Mouse (Mus musculus) myocyte (in vitro differentiated cells): ENCODE results near the gene Hsd17b2. TPM values are rescaled to one million over a fixed set of nuclear protein-coding genes. Genes with fewer than 3 reads are reported as not detected.
"Not testable (repeated sequence)": the region's sequence is repeated elsewhere in the genome, so short reads cannot be mapped to it uniquely, and the experiment has no call there.

Experiments
- H3K27me3 ChIP-seq: one replicate; pipeline ENCODE4 v1.6.1; 2011; ENCODE audit not compliant: control insufficient read depth, insufficient read depth, insufficient read length
- H3K36me3 ChIP-seq: one replicate; pipeline ENCODE4 v1.6.1; 2011; ENCODE audit not compliant: control insufficient read depth, insufficient read depth
- H3K4me2 ChIP-seq: one replicate; pipeline ENCODE4 v1.6.1; 2011; ENCODE audit warnings: low read depth, control low read depth
- H3K4me3 ChIP-seq: one replicate; pipeline ENCODE4 v1.5.1; 2011; ENCODE audit warnings: mild to moderate bottlenecking, control low read depth, moderate library complexity
- H3K79me2 ChIP-seq: one replicate; pipeline ENCODE4 v1.6.1; 2011; ENCODE audit not compliant: control insufficient read depth, insufficient read depth
- H3ac ChIP-seq: one replicate; pipeline ENCODE4 v1.6.1; 2011; ENCODE audit not compliant: control insufficient read depth, insufficient read length
- CEBPB ChIP-seq: IDR thresholded peaks from 2 replicates; pipeline ENCODE4 v1.6.1; 2011; ENCODE audit warnings: mild to moderate bottlenecking, moderate library complexity; ENCODE audit not compliant: poor library complexity, insufficient read depth, severe bottlenecking
- E2F4 ChIP-seq: IDR thresholded peaks from one replicate; pipeline ENCODE4 v1.6.1; 2011; ENCODE audit warnings: mild to moderate bottlenecking, control low read depth, moderate library complexity; ENCODE audit not compliant: insufficient read depth
- MAX ChIP-seq: IDR thresholded peaks from one replicate; pipeline ENCODE4 v1.6.1; 2011; ENCODE audit warnings: low read depth, mild to moderate bottlenecking, control low read depth
- MYOD1 ChIP-seq, 3 experiments: IDR thresholded peaks; one replicate each; pipeline ENCODE4 v1.6.1; 2011; ENCODE audit warnings: control low read depth in 2 of 3, low read depth in 2 of 3, mild to moderate bottlenecking in 2 of 3, moderate library complexity in 1 of 3; ENCODE audit not compliant: insufficient read length in 2 of 3, control insufficient read depth in 1 of 3
- MYOG ChIP-seq, 3 experiments: IDR thresholded peaks; one replicate each; pipeline ENCODE4 v1.6.1; 2011; ENCODE audit warnings: control low read depth in 2 of 3, low read depth in 2 of 3, mild to moderate bottlenecking in 2 of 3; ENCODE audit not compliant: insufficient read length in 2 of 3, control insufficient read depth in 1 of 3, insufficient read depth in 1 of 3
- POLR2A ChIP-seq: IDR thresholded peaks from one replicate; pipeline ENCODE4 v1.6.1; 2011; ENCODE audit warnings: low read depth, mild to moderate bottlenecking, control low read depth, moderate library complexity; ENCODE audit not compliant: insufficient read length
- POLR2AphosphoS2 ChIP-seq: IDR thresholded peaks from one replicate; pipeline ENCODE4 v1.6.1; 2011; ENCODE audit warnings: low read depth, control low read depth; ENCODE audit not compliant: insufficient read length
- REST ChIP-seq: IDR thresholded peaks from one replicate; pipeline ENCODE4 v1.6.1; 2011; ENCODE audit warnings: mild to moderate bottlenecking, control low read depth, moderate library complexity; ENCODE audit not compliant: insufficient read depth, insufficient read length
- SRF ChIP-seq: IDR thresholded peaks from one replicate; pipeline ENCODE4 v1.6.1; 2011; ENCODE audit warnings: low read depth; ENCODE audit not compliant: control insufficient read depth, insufficient read length
- TCF12 ChIP-seq: IDR thresholded peaks from one replicate; pipeline ENCODE4 v1.6.1; 2011; ENCODE audit warnings: mild to moderate bottlenecking, control low read depth; ENCODE audit not compliant: poor library complexity, insufficient read depth, severe bottlenecking
- TCF3 ChIP-seq: IDR thresholded peaks from one replicate; pipeline ENCODE4 v1.6.1; 2011; ENCODE audit warnings: low read depth, control low read depth; ENCODE audit not compliant: insufficient read length
- USF1 ChIP-seq: IDR thresholded peaks from one replicate; pipeline ENCODE4 v1.6.1; 2011; ENCODE audit warnings: low read depth, mild to moderate bottlenecking, control low read depth, moderate library complexity
- polyA plus RNA-seq: library from polyadenylated mRNA; unstranded; fragments of >200 nt; fragmentation: generic; extraction: Trizol; gene quantifications from one replicate; pipeline ENCODE4 v1.2.1, GENCODE M21; 2012; ENCODE audit warnings: missing spikeins

Hsd17b2 gene
- polyA plus RNA-seq, 1 experiment = not detected

GRCm38 (mm10) chr8:117728234-117728633, 26.5 kb downstream of the Hsd17b2 start:
- Histone ChIP-seq H3ac (no peak overlapping the region), H3K27me3 (no peaks in the 10 kb centered on the region), H3K36me3 (no peaks in the 10 kb centered on the region), H3K4me2 (no peak overlapping the region), H3K79me2 (no peaks in the 10 kb centered on the region), H3K4me3 (no peak overlapping the region)
- TF ChIP-seq TCF12 (no peak), CEBPB (no peak), MYOD1 (IDR thresholded peaks at IDR 0.05; ENCODE audit: control insufficient read depth in 1 of 3, insufficient read length in 2 of 3, low read depth in 2 of 3) (no peak), E2F4 (no peak), REST (no peak), TCF3 (no peak)

GRCm38 (mm10) chr8:117730980-117731379, 29.3 kb downstream of the Hsd17b2 start:
- TF ChIP-seq MYOD1 (IDR thresholded peaks at IDR 0.05; ENCODE audit: control insufficient read depth in 1 of 3, insufficient read length in 2 of 3, low read depth in 2 of 3) = no peak
- no peak for TF ChIP-seq E2F4
- no peak for TF ChIP-seq USF1
- no peak for TF ChIP-seq SRF
- no peak for TF ChIP-seq POLR2AphosphoS2
- TF ChIP-seq MAX = no peak
- no peak for TF ChIP-seq TCF12
- no peak for TF ChIP-seq POLR2A
- no peak for TF ChIP-seq MYOG (IDR thresholded peaks at IDR 0.05; ENCODE audit: control insufficient read depth in 1 of 3, insufficient read depth in 1 of 3, insufficient read length in 2 of 3, low read depth in 2 of 3)
- no peaks in the 10 kb centered on the region for H3K79me2 ChIP-seq
- no peaks in the 10 kb centered on the region for H3K27me3 ChIP-seq
- H3K36me3 ChIP-seq = no peaks in the 10 kb centered on the region
- H3K4me3 ChIP-seq = no peak overlapping the region
- H3ac ChIP-seq = no peak overlapping the region
- H3K4me2 ChIP-seq = no peak overlapping the region

GRCm38 (mm10) chr8:117736657-117737175, 35.0 kb downstream of the Hsd17b2 start:
- Histone ChIP-seq H3K4me2 (no peak overlapping the region), H3K27me3 (no peaks in the 10 kb centered on the region), H3K4me3 (no peak overlapping the region), H3ac (no peak overlapping the region), H3K79me2 (no peaks in the 10 kb centered on the region), H3K36me3 (no peaks in the 10 kb centered on the region)
- TF ChIP-seq POLR2AphosphoS2 (no peak), POLR2A (no peak), MYOD1 (IDR thresholded peaks at IDR 0.05; ENCODE audit: control insufficient read depth in 1 of 3, insufficient read length in 2 of 3, low read depth in 2 of 3) (no peak), USF1 (no peak), TCF12 (no peak), SRF (no peak), MAX (no peak), TCF3 (no peak), MYOG (IDR thresholded peaks at IDR 0.05; ENCODE audit: control insufficient read depth in 1 of 3, insufficient read depth in 1 of 3, insufficient read length in 2 of 3, low read depth in 2 of 3) (no peak), E2F4 (no peak)

GRCm38 (mm10) chr8:117738206-117738605, 36.5 kb downstream of the Hsd17b2 start:
- H3K4me3 ChIP-seq = not testable (repeated sequence)

GRCm38 (mm10) chr8:117740387-117740998, 38.8 kb downstream of the Hsd17b2 start:
- H3ac ChIP-seq = no peak overlapping the region
- H3K36me3 ChIP-seq = no peaks in the 10 kb centered on the region
- H3K27me3 ChIP-seq = no peaks in the 10 kb centered on the region
- TF ChIP-seq MYOG (IDR thresholded peaks at IDR 0.05; ENCODE audit: control insufficient read depth in 1 of 3, insufficient read depth in 1 of 3, insufficient read length in 2 of 3, low read depth in 2 of 3) = no peak
- TF ChIP-seq POLR2A = no peak
- no peak for TF ChIP-seq CEBPB
- TF ChIP-seq MYOD1 (IDR thresholded peaks at IDR 0.05; ENCODE audit: control insufficient read depth in 1 of 3, insufficient read length in 2 of 3, low read depth in 2 of 3) = no peak
- no peak for TF ChIP-seq TCF12
- TF ChIP-seq POLR2AphosphoS2 = no peak
- TF ChIP-seq E2F4 = no peak
- no peak for TF ChIP-seq USF1
- H3K4me3 ChIP-seq = no peak overlapping the region
- no peaks in the 10 kb centered on the region for H3K79me2 ChIP-seq
- no peak overlapping the region for H3K4me2 ChIP-seq

More at GRCm38 (mm10) chr8:117738206-117738605, 36.5 kb downstream of the Hsd17b2 start:
- not testable (repeated sequence) for H3K4me2 ChIP-seq, H3K27me3 ChIP-seq, H3K36me3 ChIP-seq, H3ac ChIP-seq, H3K79me2 ChIP-seq
